Mouse (Mus musculus): ENCODE measurements at regions not wholly inside any gene's neighbourhood (a gene's known extent, or its start where the extent isn't known, plus 50 kb on each side); places are given as distances from the start of the nearest gene placed in this dataset.
A peak's percentile ranks its signal among the peaks of the same experiment; 100 is the strongest.

DNA sequence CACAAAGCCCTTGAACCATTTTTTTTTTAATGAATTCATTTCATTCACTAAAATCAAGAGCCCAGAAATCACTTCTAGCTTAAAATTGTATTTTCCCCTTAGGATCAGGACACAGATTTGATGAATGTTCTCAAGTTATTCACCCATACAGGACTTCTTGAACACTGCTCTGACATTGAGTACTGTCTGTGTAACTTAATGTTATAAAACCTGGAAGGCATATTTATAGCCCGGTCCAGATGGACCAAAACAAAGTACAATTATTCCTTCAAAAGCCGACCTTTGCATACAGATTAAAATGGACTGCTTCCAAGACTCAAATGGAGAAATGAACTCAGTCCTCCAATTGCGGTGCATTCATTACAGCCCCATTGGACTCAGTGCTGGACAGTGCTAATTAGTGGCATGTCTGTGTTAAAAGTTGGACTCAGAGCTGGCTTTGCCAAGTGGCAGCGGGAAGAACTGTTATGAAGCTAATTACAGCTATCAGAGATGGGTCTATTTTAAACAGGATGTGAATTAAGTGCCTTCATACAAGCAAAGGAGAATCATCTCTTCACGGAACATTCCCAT is 1499.2 kb upstream of the Slc10a2 start:
- Histone ChIP-seq H3K4me1 (ENCODE audit: control insufficient read depth, insufficient read depth, low read length) (no peaks in the 10 kb centered on the region), H3K27ac (ENCODE audit: insufficient read depth, low read length) (no peak overlapping the region), H3K4me3 (ENCODE audit: insufficient read depth, low read length) (no peak overlapping the region)
- no peak for TF ChIP-seq POLR2A (IDR thresholded peaks at IDR 0.05; ENCODE audit: extremely low read depth, insufficient read depth, low read length)
- no peak for TF ChIP-seq CTCF (IDR thresholded peaks at IDR 0.05; ENCODE audit: extremely low read depth, insufficient read depth, low read length)

DNA sequence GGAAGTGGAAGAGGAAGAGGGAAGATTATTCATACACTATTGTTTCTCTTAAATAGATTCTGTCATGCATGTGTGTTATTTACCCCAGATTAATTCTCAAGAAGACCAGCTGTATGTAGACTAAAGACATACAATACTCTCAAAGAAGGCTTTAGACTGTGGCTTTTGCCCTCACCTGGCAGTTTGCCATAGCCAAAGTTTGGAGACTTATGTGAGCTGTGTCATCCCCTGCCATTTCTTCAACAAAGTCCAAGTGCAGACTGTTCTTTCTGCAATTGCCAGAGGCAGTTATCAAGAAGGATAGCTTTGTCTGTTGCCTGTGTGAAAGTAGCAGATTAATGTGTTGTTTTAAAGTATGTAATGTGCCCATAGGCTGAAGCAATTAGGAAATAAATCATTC is 1485.0 kb upstream of the Slc10a2 start:
- H3K4me1 ChIP-seq (ENCODE audit: control insufficient read depth, insufficient read depth, low read length) = no peaks in the 10 kb centered on the region
- no peak overlapping the region for H3K4me3 ChIP-seq (ENCODE audit: insufficient read depth, low read length)
- TF ChIP-seq POLR2A (IDR thresholded peaks at IDR 0.05; ENCODE audit: extremely low read depth, insufficient read depth, low read length) (no peak), CTCF (IDR thresholded peaks at IDR 0.05; ENCODE audit: extremely low read depth, insufficient read depth, low read length) (no peak)
- H3K27ac ChIP-seq (ENCODE audit: insufficient read depth, low read length) = no peak overlapping the region

DNA sequence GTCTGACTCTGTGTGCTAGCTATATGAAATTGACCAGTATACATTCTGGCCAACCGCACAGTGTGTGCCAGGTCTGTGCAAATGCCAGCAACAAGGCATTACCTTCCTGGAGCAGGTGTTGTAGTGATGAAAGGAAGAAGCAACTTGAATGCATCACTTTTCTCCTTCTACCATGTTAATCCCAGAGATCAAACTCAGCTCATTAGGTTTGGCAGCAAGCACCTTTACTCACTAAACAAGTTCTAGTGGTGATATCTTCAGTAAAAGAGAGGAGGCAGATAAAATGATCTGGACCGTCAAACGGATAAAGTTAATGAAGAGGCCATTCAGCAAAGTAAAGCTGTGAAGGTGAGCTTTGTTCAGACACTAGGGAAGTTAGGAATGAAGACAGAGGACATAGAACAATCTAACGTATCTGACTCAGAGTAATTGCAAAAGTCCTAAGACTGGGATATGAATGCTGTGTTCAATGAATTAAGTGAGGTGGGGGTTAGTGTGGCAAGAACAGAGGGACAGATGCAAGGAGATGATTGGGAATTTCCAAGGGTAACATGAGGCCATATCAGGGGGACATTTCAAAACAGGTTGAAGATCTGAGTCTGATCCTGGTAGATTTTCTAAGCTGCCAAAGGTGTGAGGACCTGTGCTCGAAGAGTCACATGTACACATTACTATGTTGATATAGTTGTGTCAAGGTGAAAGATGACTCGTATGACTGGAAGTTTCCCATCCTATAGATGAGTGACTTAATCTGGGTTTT is 1478.4 kb upstream of the Slc10a2 start:
- Histone ChIP-seq H3K4me3 (ENCODE audit: insufficient read depth, low read length) (no peak overlapping the region), H3K27ac (ENCODE audit: insufficient read depth, low read length) (no peak overlapping the region), H3K4me1 (ENCODE audit: control insufficient read depth, insufficient read depth, low read length) (no peaks in the 10 kb centered on the region)
- TF ChIP-seq CTCF (IDR thresholded peaks at IDR 0.05; ENCODE audit: extremely low read depth, insufficient read depth, low read length) = no peak

DNA sequence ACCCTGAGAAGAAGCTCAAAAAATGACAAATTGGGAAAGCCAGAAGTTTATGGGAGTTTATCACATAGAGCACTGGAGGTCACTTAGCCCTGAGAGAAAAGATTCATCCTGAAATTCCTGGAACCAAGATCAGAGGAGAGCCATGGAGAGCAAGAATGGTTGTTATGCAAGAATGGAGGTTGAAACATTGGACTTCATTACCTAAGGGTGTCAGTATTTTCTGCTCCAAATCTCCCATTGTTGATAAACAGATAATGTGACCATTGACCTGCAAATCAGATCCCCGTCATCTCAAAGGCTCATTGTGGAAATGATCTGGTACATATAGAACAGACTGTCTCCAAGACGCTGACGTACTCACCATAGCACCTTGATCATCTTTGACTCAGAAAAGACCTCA is 1477.6 kb upstream of the Slc10a2 start:
- no peak for TF ChIP-seq POLR2A (IDR thresholded peaks at IDR 0.05; ENCODE audit: extremely low read depth, insufficient read depth, low read length)
- no peak for TF ChIP-seq CTCF (IDR thresholded peaks at IDR 0.05; ENCODE audit: extremely low read depth, insufficient read depth, low read length)

DNA sequence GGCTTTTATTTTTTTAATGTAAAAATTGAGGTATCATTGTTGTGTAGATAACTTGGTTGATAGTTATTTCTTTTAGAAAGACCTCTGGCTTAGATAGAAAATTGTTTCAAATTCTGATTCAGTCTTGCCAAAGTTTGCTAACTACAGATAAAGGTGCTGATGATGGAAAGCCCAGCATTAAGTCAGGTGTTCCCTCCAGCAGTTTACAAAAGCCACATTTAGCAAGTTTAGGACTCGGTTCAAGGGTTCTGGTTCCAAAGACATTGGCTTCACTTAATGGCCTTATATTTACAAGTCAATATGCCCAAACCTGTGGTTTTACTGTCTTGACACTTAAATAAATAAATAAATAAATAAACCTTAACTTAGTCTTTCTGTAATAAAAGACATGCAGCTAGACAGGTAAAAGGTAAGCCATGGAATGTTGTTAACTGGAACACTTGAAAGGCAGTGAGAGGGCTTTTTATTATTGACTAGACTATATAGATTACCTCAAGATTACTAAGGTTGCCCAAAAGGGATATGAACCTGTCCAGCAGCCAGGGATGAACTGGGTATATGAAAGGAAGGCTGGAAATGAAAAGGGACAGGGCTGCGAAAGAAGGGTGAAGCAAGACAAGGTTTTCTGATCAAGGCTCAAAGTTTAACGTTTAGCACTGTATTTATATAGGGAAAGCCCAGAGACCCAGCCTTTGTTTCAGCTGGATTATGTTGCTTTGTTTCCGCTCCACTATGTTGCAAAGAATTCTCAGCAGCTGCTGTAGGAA is 1472.9 kb upstream of the Slc10a2 start:
- no peak overlapping the region for H3K27ac ChIP-seq (ENCODE audit: insufficient read depth, low read length)
- H3K4me3 ChIP-seq (ENCODE audit: insufficient read depth, low read length) = no peak overlapping the region
- TF ChIP-seq POLR2A (IDR thresholded peaks at IDR 0.05; ENCODE audit: extremely low read depth, insufficient read depth, low read length) (no peak), CTCF (IDR thresholded peaks at IDR 0.05; ENCODE audit: extremely low read depth, insufficient read depth, low read length) (no peak)
- no peaks in the 10 kb centered on the region for H3K4me1 ChIP-seq (ENCODE audit: control insufficient read depth, insufficient read depth, low read length)

More for the DNA sequence above, 1477.6 kb upstream of the Slc10a2 start:
- Histone ChIP-seq H3K4me1 (ENCODE audit: control insufficient read depth, insufficient read depth, low read length) (no peaks in the 10 kb centered on the region), H3K4me3 (ENCODE audit: insufficient read depth, low read length) (no peak overlapping the region), H3K27ac (ENCODE audit: insufficient read depth, low read length) (no peak overlapping the region)

DNA sequence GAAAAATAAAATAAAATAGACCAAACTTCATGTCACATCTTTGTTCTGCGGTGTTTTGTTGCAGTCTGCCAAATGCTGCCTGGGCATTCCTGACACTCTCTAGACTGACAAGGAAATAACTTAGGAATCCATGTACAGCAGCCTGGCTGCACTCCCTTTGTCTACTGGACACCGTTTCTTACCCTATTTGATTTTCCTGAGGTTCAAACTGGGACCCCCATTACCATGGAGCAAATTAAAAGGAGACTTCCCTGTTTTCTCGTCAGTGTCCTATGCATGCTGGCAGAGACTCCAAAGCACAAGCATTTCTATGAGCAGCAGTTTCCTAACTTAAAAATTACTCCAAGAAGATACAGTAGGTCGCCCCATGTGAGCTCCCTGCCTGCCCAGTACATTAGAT is 1470.1 kb upstream of the Slc10a2 start:
- TF ChIP-seq POLR2A (IDR thresholded peaks at IDR 0.05; ENCODE audit: extremely low read depth, insufficient read depth, low read length) = no peak
- no peak for TF ChIP-seq CTCF (IDR thresholded peaks at IDR 0.05; ENCODE audit: extremely low read depth, insufficient read depth, low read length)
- Histone ChIP-seq H3K4me1 (ENCODE audit: control insufficient read depth, insufficient read depth, low read length) (no peaks in the 10 kb centered on the region), H3K27ac (ENCODE audit: insufficient read depth, low read length) (no peak overlapping the region), H3K4me3 (ENCODE audit: insufficient read depth, low read length) (no peak overlapping the region)

DNA sequence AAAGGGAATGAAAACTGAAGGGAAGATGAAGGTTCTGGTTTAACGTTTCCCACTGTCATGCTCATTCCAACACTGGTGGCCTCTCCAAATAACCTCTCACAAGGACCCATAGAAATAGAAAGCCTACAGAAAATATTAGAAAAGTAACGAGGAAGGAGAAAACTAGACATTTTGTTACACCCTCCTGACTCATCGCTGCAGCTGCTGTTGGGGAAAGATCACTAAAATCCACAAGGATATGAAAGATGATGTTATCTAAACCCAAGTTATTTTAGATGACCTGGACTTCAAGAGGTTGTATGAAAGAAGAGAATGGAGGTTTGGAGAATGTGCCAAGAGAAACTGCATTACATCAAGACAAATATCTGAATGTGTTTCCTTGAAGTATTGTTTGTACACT is 1468.3 kb upstream of the Slc10a2 start:
- Histone ChIP-seq H3K4me3 (ENCODE audit: insufficient read depth, low read length) (no peak overlapping the region), H3K27ac (ENCODE audit: insufficient read depth, low read length) (no peak overlapping the region), H3K4me1 (ENCODE audit: control insufficient read depth, insufficient read depth, low read length) (no peaks in the 10 kb centered on the region)
- no peak for TF ChIP-seq CTCF (IDR thresholded peaks at IDR 0.05; ENCODE audit: extremely low read depth, insufficient read depth, low read length)
- no peak for TF ChIP-seq POLR2A (IDR thresholded peaks at IDR 0.05; ENCODE audit: extremely low read depth, insufficient read depth, low read length)

DNA sequence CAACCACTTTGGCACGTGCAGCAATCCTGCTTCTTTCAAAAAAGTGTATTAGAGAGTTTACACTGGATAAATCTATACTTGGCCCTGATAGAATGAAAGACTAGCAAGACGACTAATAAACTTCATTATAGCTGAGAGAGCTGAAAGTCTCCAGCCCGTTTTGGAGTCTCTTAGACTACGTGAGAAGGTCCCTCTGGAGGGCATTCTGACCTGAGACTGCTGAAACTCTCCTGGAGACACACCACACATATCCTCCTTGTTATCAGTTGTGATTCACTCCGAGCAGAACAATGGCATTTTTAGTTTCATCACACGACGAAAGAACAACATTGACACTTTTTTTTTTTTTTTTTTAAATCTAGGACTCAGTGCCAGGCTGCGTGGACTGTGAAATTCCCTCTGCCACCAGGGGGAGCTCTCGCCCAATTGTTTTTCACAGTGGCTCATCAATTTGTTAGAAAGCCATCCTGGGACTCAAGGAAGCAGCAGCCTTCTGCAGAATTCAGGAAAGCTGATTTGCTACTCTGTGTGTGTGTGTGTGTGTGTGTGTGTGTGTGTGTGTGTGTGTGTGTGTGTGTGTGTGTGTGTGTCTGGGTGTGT is 1467.0 kb upstream of the Slc10a2 start:
- no peak overlapping the region for H3K4me3 ChIP-seq (ENCODE audit: insufficient read depth, low read length)
- TF ChIP-seq POLR2A (IDR thresholded peaks at IDR 0.05; ENCODE audit: extremely low read depth, insufficient read depth, low read length) = no peak
- peak; percentile 77 for TF ChIP-seq CTCF (IDR thresholded peaks at IDR 0.05; ENCODE audit: extremely low read depth, insufficient read depth, low read length)
- H3K4me1 ChIP-seq (ENCODE audit: control insufficient read depth, insufficient read depth, low read length) = no peaks in the 10 kb centered on the region
- no peak overlapping the region for H3K27ac ChIP-seq (ENCODE audit: insufficient read depth, low read length)

DNA sequence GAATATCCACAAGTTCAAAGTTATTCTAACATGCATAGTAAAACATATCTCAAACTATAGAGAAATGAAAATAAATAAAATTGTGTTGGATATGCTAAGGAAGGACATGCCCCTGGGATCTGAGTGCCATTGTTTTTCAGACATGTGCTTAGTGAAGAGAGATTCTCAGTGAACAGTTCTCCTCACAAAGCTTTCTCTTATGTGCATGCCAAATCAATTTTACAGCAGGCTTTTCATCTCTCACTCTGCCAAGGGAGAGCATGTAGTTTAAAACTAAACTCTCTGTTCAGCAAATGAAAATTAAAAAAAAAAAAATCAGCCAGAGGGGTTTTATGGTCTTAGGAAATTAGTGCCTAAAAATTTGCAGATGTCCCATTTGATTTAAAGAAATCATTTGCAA is 1445.8 kb upstream of the Slc10a2 start:
- no peak for TF ChIP-seq POLR2A (IDR thresholded peaks at IDR 0.05; ENCODE audit: extremely low read depth, insufficient read depth, low read length)
- no peak for TF ChIP-seq CTCF (IDR thresholded peaks at IDR 0.05; ENCODE audit: extremely low read depth, insufficient read depth, low read length)
- H3K4me3 ChIP-seq (ENCODE audit: insufficient read depth, low read length) = no peak overlapping the region
- no peaks in the 10 kb centered on the region for H3K4me1 ChIP-seq (ENCODE audit: control insufficient read depth, insufficient read depth, low read length)
- H3K27ac ChIP-seq (ENCODE audit: insufficient read depth, low read length) = no peak overlapping the region

Measured in cortical plate, adult 2 months (tissue).